Mouse (Mus musculus): ENCODE results near the gene Mob3b. TPM values are rescaled to one million over a fixed set of nuclear protein-coding genes. Genes with fewer than 3 reads are reported as not detected.

The Mob3b gene
- polyA plus RNA-seq, 1 experiment: 2.2 TPM

GRCm38 (mm10) chr4:35018416-35018815 lies 138.9 kb downstream of the Mob3b start:
- H3K27ac ChIP-seq (ENCODE audit: control insufficient read depth, insufficient read depth, low read depth, low read length, poor library complexity): no peak overlapping the region
- no peak overlapping the region for H3K4me3 ChIP-seq (replicated peaks; ENCODE audit: control insufficient read depth, low read depth, low read length)
- no peaks in the 10 kb centered on the region for H3K4me1 ChIP-seq (ENCODE audit: control insufficient read depth, insufficient read depth, low read length)
- TF ChIP-seq POLR2A (IDR thresholded peaks at IDR 0.05; ENCODE audit: borderline replicate concordance, control insufficient read depth, low read depth, low read length) (no peak), CTCF (IDR thresholded peaks at IDR 0.05; ENCODE audit: control insufficient read depth, insufficient read depth, low read length) (no peak)
- WGBS: 15% methylated on average over 1 of the region's 1 CpGs

- 83% methylated on average over 10 of the region's 10 CpGs for whole genome bisulfite sequencing
- no peak for TF ChIP-seq POLR2A (IDR thresholded peaks at IDR 0.05; ENCODE audit: borderline replicate concordance, control insufficient read depth, low read depth, low read length)
- TF ChIP-seq CTCF (IDR thresholded peaks at IDR 0.05; ENCODE audit: control insufficient read depth, insufficient read depth, low read length): no peak
- Histone ChIP-seq H3K27ac (ENCODE audit: control insufficient read depth, insufficient read depth, low read depth, low read length, poor library complexity) (no peak overlapping the region), H3K4me3 (replicated peaks; ENCODE audit: control insufficient read depth, low read depth, low read length) (no peak overlapping the region), H3K4me1 (ENCODE audit: control insufficient read depth, insufficient read depth, low read length) (no peaks in the 10 kb centered on the region)
Measured at GRCm38 (mm10) chr4:35012401-35013307, 144.6 kb downstream of the Mob3b start.

- WGBS: 74% methylated on average over 11 of the region's 11 CpGs
- no peak overlapping the region for H3K27ac ChIP-seq (ENCODE audit: control insufficient read depth, insufficient read depth, low read depth, low read length, poor library complexity)
- no peak overlapping the region for H3K4me3 ChIP-seq (replicated peaks; ENCODE audit: control insufficient read depth, low read depth, low read length)
- H3K4me1 ChIP-seq (ENCODE audit: control insufficient read depth, insufficient read depth, low read length): no peaks in the 10 kb centered on the region
- TF ChIP-seq CTCF (IDR thresholded peaks at IDR 0.05; ENCODE audit: control insufficient read depth, insufficient read depth, low read length): no peak
- TF ChIP-seq POLR2A (IDR thresholded peaks at IDR 0.05; ENCODE audit: borderline replicate concordance, control insufficient read depth, low read depth, low read length): no peak
Measured at GRCm38 (mm10) chr4:35006541-35007260, 150.6 kb downstream of the Mob3b start.

- WGBS: 86% methylated on average over 6 of the region's 6 CpGs
- no peak for TF ChIP-seq POLR2A (IDR thresholded peaks at IDR 0.05; ENCODE audit: borderline replicate concordance, control insufficient read depth, low read depth, low read length)
- TF ChIP-seq CTCF (IDR thresholded peaks at IDR 0.05; ENCODE audit: control insufficient read depth, insufficient read depth, low read length): no peak
- Histone ChIP-seq H3K27ac (ENCODE audit: control insufficient read depth, insufficient read depth, low read depth, low read length, poor library complexity) (no peak overlapping the region), H3K4me3 (replicated peaks; ENCODE audit: control insufficient read depth, low read depth, low read length) (no peak overlapping the region), H3K4me1 (ENCODE audit: control insufficient read depth, insufficient read depth, low read length) (no peaks in the 10 kb centered on the region)
Measured at GRCm38 (mm10) chr4:35006056-35006455, 151.2 kb downstream of the Mob3b start.

GRCm38 (mm10) chr4:35005068-35005769 lies 152.1 kb downstream of the Mob3b start:
- Histone ChIP-seq H3K27ac (ENCODE audit: control insufficient read depth, insufficient read depth, low read depth, low read length, poor library complexity) (no peak overlapping the region), H3K4me1 (ENCODE audit: control insufficient read depth, insufficient read depth, low read length) (no peaks in the 10 kb centered on the region), H3K4me3 (replicated peaks; ENCODE audit: control insufficient read depth, low read depth, low read length) (no peak overlapping the region)
- no peak for TF ChIP-seq POLR2A (IDR thresholded peaks at IDR 0.05; ENCODE audit: borderline replicate concordance, control insufficient read depth, low read depth, low read length)
- TF ChIP-seq CTCF (IDR thresholded peaks at IDR 0.05; ENCODE audit: control insufficient read depth, insufficient read depth, low read length): no peak
- 72% methylated on average over 5 of the region's 5 CpGs for WGBS

- 54% methylated on average over 8 of the region's 8 CpGs for WGBS
- H3K4me1 ChIP-seq (ENCODE audit: control insufficient read depth, insufficient read depth, low read length): no peaks in the 10 kb centered on the region
- H3K4me3 ChIP-seq (replicated peaks; ENCODE audit: control insufficient read depth, low read depth, low read length): no peak overlapping the region
- TF ChIP-seq POLR2A (IDR thresholded peaks at IDR 0.05; ENCODE audit: borderline replicate concordance, control insufficient read depth, low read depth, low read length): no peak
- no peak for TF ChIP-seq CTCF (IDR thresholded peaks at IDR 0.05; ENCODE audit: control insufficient read depth, insufficient read depth, low read length)
- no peak overlapping the region for H3K27ac ChIP-seq (ENCODE audit: control insufficient read depth, insufficient read depth, low read depth, low read length, poor library complexity)
Measured at GRCm38 (mm10) chr4:35004473-35004872, 152.8 kb downstream of the Mob3b start.

GRCm38 (mm10) chr4:35003550-35004326 lies 153.5 kb downstream of the Mob3b start:
- TF ChIP-seq POLR2A (IDR thresholded peaks at IDR 0.05; ENCODE audit: borderline replicate concordance, control insufficient read depth, low read depth, low read length) (no peak), CTCF (IDR thresholded peaks at IDR 0.05; ENCODE audit: control insufficient read depth, insufficient read depth, low read length) (no peak)
- Histone ChIP-seq H3K4me3 (replicated peaks; ENCODE audit: control insufficient read depth, low read depth, low read length) (no peak overlapping the region), H3K4me1 (ENCODE audit: control insufficient read depth, insufficient read depth, low read length) (no peaks in the 10 kb centered on the region), H3K27ac (ENCODE audit: control insufficient read depth, insufficient read depth, low read depth, low read length, poor library complexity) (no peak overlapping the region)
- 80% methylated on average over 8 of the region's 8 CpGs for WGBS
